Mouse (Mus musculus) natural killer cell, adult 2 months (primary cell): ENCODE results near the gene Hist1h2bb.
A peak's percentile ranks its signal among the peaks of the same experiment; 100 is the strongest.

Source experiments
- DNase-seq, 2 experiments: peaks; one replicate each; pipeline ENCODE4 v3.0.0; 2022; ENCODE audit warnings: low spot score in 2 of 2

Hist1h2bb gene

GRCm38 (mm10) chr13:23749563-23750121 lies 3.1 kb downstream of the Hist1h2bb start:
- DNase-seq, result no peak

- DNase-seq, result peak; percentile 33 to 47
These were observed 4.4 kb downstream of the Hist1h2bb start, which contains the start of gene Hist1h2ab for GRCm38 (mm10) chr13:23750839-23751477. Gene Hist1h2ab, plus strand, starts transcription at chr13:23751126.

- no peak for DNase-seq
These were observed 5.0 kb downstream of the Hist1h2bb start for GRCm38 (mm10) chr13:23751478-23751956.

GRCm38 (mm10) chr13:23752067-23752741 lies 5.7 kb downstream of the Hist1h2bb start, which contains the start of gene Hist1h3b:
Gene Hist1h3b, plus strand, starts transcription at chr13:23752267.
- peak; percentile 77 to 81 for DNase-seq

- no peak for DNase-seq
These were observed 6.2 kb downstream of the Hist1h2bb start for GRCm38 (mm10) chr13:23752742-23753172.

GRCm38 (mm10) chr13:23753314-23754078 lies 7.0 kb downstream of the Hist1h2bb start:
- no peak for DNase-seq

- no peak for DNase-seq
These were observed 8.5 kb downstream of the Hist1h2bb start for GRCm38 (mm10) chr13:23755000-23755399.

- DNase-seq, result peak; percentile 82 to 89
These were observed 10.3 kb downstream of the Hist1h2bb start, which contains the start of gene Hist1h4b for GRCm38 (mm10) chr13:23756790-23757189. Gene Hist1h4b, plus strand, starts transcription at chr13:23757013.

GRCm38 (mm10) chr13:23757211-23757773 lies 10.8 kb downstream of the Hist1h2bb start:
- no peak for DNase-seq

- DNase-seq, result no peak
These were observed 11.4 kb downstream of the Hist1h2bb start for GRCm38 (mm10) chr13:23757921-23758320.

- no peak for DNase-seq
These were observed 12.8 kb downstream of the Hist1h2bb start for GRCm38 (mm10) chr13:23759251-23759771.

GRCm38 (mm10) chr13:23759916-23760239 lies 13.3 kb downstream of the Hist1h2bb start:
- DNase-seq, result peak in 1 of 2 experiments; percentile 17

- peak in 1 of 2 experiments; percentile 37 for DNase-seq
These were observed 13.9 kb downstream of the Hist1h2bb start for GRCm38 (mm10) chr13:23760240-23760971.

- peak; percentile 99 for DNase-seq
These were observed 14.7 kb downstream of the Hist1h2bb start, which contains the start of gene Hist1h4a for GRCm38 (mm10) chr13:23760972-23761864. Gene Hist1h4a, minus strand, starts transcription at chr13:23761230.

GRCm38 (mm10) chr13:23761871-23762821 lies 15.6 kb downstream of the Hist1h2bb start, which contains the start of gene Hist1h3a:
Gene Hist1h3a, minus strand, starts transcription at chr13:23762386.
- DNase-seq, result peak; percentile 76 to 79

- no peak for DNase-seq
These were observed 16.7 kb downstream of the Hist1h2bb start for GRCm38 (mm10) chr13:23763242-23763585.

- DNase-seq, result peak; percentile 78 to 84
These were observed 17.2 kb downstream of the Hist1h2bb start, which contains the start of gene Hist1h1a for GRCm38 (mm10) chr13:23763586-23764323. Gene Hist1h1a, plus strand, starts transcription at chr13:23763666.
